8 mouse cellular contexts compared by ENCODE assay signal in the genomic region with DNA sequence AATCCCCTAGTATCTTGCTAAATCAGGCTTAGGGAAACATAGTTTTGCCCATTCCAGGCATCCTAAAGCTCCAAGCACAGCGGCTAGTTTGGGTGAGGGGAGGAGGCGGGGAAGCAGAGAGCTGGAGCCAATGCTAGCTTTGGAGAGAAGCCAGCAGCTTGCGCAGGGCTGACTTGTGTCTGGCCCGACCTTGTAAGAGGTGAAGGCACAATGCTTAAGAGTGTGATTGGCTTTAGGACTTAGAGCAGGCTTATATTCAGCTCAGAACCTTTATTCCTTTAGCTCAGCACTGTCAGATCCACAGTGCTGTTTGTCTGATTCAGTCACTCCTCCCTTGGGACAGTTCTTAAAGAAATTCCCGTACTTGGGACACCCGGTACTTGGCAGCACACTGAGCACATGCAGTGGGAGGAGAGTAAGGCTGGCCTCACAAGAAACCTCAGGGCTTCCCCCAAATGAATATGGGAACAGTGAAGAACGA. TPM values are rescaled to one million over a fixed set of nuclear protein-coding genes. Genes with fewer than 3 reads are reported as not detected.
DNase-seq lines count a peak whose midpoint lies in the region; ATAC-seq lines count a peak whose summit lies in the region.

No protein-coding gene starts in this region.

- H3K4me1 ChIP-seq in embryonic facial prominence, embryonic 12.5 days: peaks cover 23% of the 10 kb centered on the region
- peaks cover 4% of the 10 kb centered on the region; the same call in 1 of the 2 replicates for H3K4me1 ChIP-seq in limb, embryonic 11.5 days (ENCODE audit: control insufficient read depth, insufficient read depth, low read length)
- peaks cover 18% of the 10 kb centered on the region for H3K4me1 ChIP-seq in midbrain, embryonic 16.5 days (ENCODE audit: control insufficient read depth, insufficient read depth, low read length)

- peak overlapping the region; percentile 62 for H3K4me2 ChIP-seq in embryonic facial prominence, embryonic 12.5 days (replicated peaks)
- H3K4me2 ChIP-seq in limb, embryonic 11.5 days (ENCODE audit: low read depth, severe bottlenecking): peak overlapping the region; percentile 41
- H3K4me2 ChIP-seq in midbrain, embryonic 16.5 days (ENCODE audit: low read length): peak overlapping the region; percentile 61

- intact Hi-C loops in left cerebral cortex, postnatal 14 days (cut with DNase I): loop anchor here (5.0 kb wide), 1 partner anchor 106 kb away; a partner anchor contains a TSS

- 5% methylated on average over 7 of the region's 7 CpGs for WGBS in embryonic facial prominence, embryonic 12.5 days
- WGBS in limb, embryonic 11.5 days: 8% methylated on average over 7 of the region's 7 CpGs
- 1% methylated on average over 7 of the region's 7 CpGs for WGBS in midbrain, embryonic 16.5 days

- H3K9me3 ChIP-seq in embryonic facial prominence, embryonic 12.5 days: no peaks in the 10 kb centered on the region
- no peaks in the 10 kb centered on the region for H3K9me3 ChIP-seq in limb, embryonic 11.5 days (ENCODE audit: control insufficient read depth, low read length)
- no peaks in the 10 kb centered on the region for H3K9me3 ChIP-seq in midbrain, embryonic 16.5 days (replicated peaks; ENCODE audit: control insufficient read depth, low read length, poor library complexity, severe bottlenecking)

- H3K9ac ChIP-seq in embryonic facial prominence, embryonic 12.5 days: peak overlapping the region; percentile 32
- H3K9ac ChIP-seq in limb, embryonic 11.5 days (ENCODE audit: low read length): peak overlapping the region; percentile 48
- peak overlapping the region; percentile 49 for H3K9ac ChIP-seq in midbrain, embryonic 16.5 days (ENCODE audit: low read depth, low read length)

- H3K36me3 ChIP-seq in embryonic facial prominence, embryonic 12.5 days: no peaks in the 10 kb centered on the region
- no peaks in the 10 kb centered on the region for H3K36me3 ChIP-seq in limb, embryonic 11.5 days (ENCODE audit: control insufficient read depth, insufficient read depth, low read length)
- H3K36me3 ChIP-seq in midbrain, embryonic 16.5 days (ENCODE audit: control insufficient read depth, insufficient read depth, low read length): no peaks in the 10 kb centered on the region

- H3K27ac ChIP-seq in embryonic facial prominence, embryonic 12.5 days: peak overlapping the region; percentile 81
- H3K27ac ChIP-seq in limb, embryonic 11.5 days (replicated peaks; ENCODE audit: low read depth, low read length): 0 out of 2 replicates have a peak overlapping the region, but pooled peaks have one; percentile 3
- H3K27ac ChIP-seq in midbrain, embryonic 16.5 days (ENCODE audit: low read length): peak overlapping the region; percentile 79

- DNase-seq in urinary bladder, adult 18-20 months (ENCODE audit: low spot score in 2 of 2): peak; percentile 25 to 30
- DNase-seq in urinary bladder, postnatal 10 days (ENCODE audit: low spot score): no peak
- DNase-seq in heart, postnatal 4 days: peak; percentile 84
- DNase-seq in limb, embryonic 11.5 days (ENCODE audit: low spot score): peak; percentile 53
- DNase-seq in thymus, postnatal 14 days: no peak
- DNase-seq in left cerebral cortex, postnatal 14 days (ENCODE audit: low spot score in 2 of 2): no peak

- ATAC-seq in embryonic facial prominence, embryonic 12.5 days (ENCODE audit: insufficient number of reproducible peaks, insufficient read depth, low FRiP score, low TSS enrichment): peak; percentile 67
- peak; percentile 32; the same call in 1 of the 2 replicates for ATAC-seq in limb, embryonic 11.5 days (ENCODE audit: insufficient number of reproducible peaks, low FRiP score, low TSS enrichment, low read depth)
- peak; percentile 61 for ATAC-seq in midbrain, embryonic 16.5 days

- peak overlapping the region; percentile 24 for H3K4me3 ChIP-seq in embryonic facial prominence, embryonic 12.5 days
- H3K4me3 ChIP-seq in limb, embryonic 11.5 days (ENCODE audit: low read depth, low read length): peak overlapping the region; percentile 3; the same call in 1 of the 2 replicates
- peak overlapping the region; percentile 15 for H3K4me3 ChIP-seq in midbrain, embryonic 16.5 days (ENCODE audit: low read depth, low read length)

- H3K27me3 ChIP-seq in embryonic facial prominence, embryonic 12.5 days: no peaks in the 10 kb centered on the region
- H3K27me3 ChIP-seq in limb, embryonic 11.5 days (ENCODE audit: control insufficient read depth, insufficient read depth, low read length): no peaks in the 10 kb centered on the region
- no peaks in the 10 kb centered on the region for H3K27me3 ChIP-seq in midbrain, embryonic 16.5 days (ENCODE audit: control insufficient read depth, insufficient read depth, low read depth, low read length)

RNA-seq across cellular contexts. Expression of a gene that starts 36.3 kb away (rescaled TPM):
- 111 and 120 TPM in 2 replicates for polyA plus RNA-seq in embryonic facial prominence, embryonic 12.5 days (2016; fragmentation: Nextera tagmentation; extraction: Ambion mirVana)
- 10 to 100 TPM; 17.3 to 22.5 TPM for total RNA-seq in heart, postnatal 4 days (2021)
- 116 and 121 TPM in 2 replicates for polyA plus RNA-seq in limb, embryonic 11.5 days (2014; fragmentation: Nextera tagmentation; extraction: Ambion mirVana)
- polyA plus RNA-seq in midbrain, embryonic 16.5 days (2015; fragmentation: Nextera tagmentation; extraction: Ambion mirVana): 46.3 and 57.8 TPM in 2 replicates
- 10 to 100 TPM; 24.1 to 26.9 TPM for total RNA-seq in left cerebral cortex, postnatal 14 days (2021)

Comparison
In these comparisons a context has a peak if more than half of its experiments do, and no peak if none do; other contexts are left out.
1. DNase-seq: peak in urinary bladder, adult 18-20 months (2 of 2), heart, postnatal 4 days (single experiment) and limb, embryonic 11.5 days (single experiment); none in urinary bladder, postnatal 10 days (single experiment), thymus, postnatal 14 days (single experiment) and left cerebral cortex, postnatal 14 days (0 of 2).
2. H3K27ac ChIP-seq: peak in every context shown above with its lines; median percentile 81 in embryonic facial prominence, embryonic 12.5 days; 79 in midbrain, embryonic 16.5 days; 3 in limb, embryonic 11.5 days.
3. Peak in every context shown above with its lines, with median percentiles within 50 percentile points of each other: ATAC-seq, H3K4me2 ChIP-seq, H3K4me3 ChIP-seq and H3K9ac ChIP-seq.